Comparison of ENCODE assay signal across 15 mouse cellular contexts in genomic region chr9:61622933-61623332, GRCm38 (mm10).
DNase-seq lines count a peak whose midpoint lies in the region; ATAC-seq lines count a peak whose summit lies in the region.
"Had no signal": no experiment of that assay in that cellular context is flagged by ENCODE, and none has a peak within 500 bp of the region (broad histone marks: within the 10 kb centered on the region; RNA-seq: fewer than 3 reads in every experiment).

No protein-coding gene starts in this region.

- H3K27me3 ChIP-seq in forebrain, embryonic 16.5 days (replicated peaks; ENCODE audit: control insufficient read depth, insufficient read depth, low read length) = no peaks in the 10 kb centered on the region
- peaks cover 45% of the 10 kb centered on the region for H3K27me3 ChIP-seq in midbrain, embryonic 10.5 days (ENCODE audit: low read depth, poor library complexity, severe bottlenecking)
- H3K27me3 ChIP-seq in neural tube, embryonic 14.5 days (ENCODE audit: control insufficient read depth, insufficient read depth, low read length) = no peaks in the 10 kb centered on the region

- no peaks in the 10 kb centered on the region for H3K36me3 ChIP-seq in forebrain, embryonic 16.5 days (ENCODE audit: control insufficient read depth, insufficient read depth)
- no peaks in the 10 kb centered on the region for H3K36me3 ChIP-seq in midbrain, embryonic 10.5 days
- H3K36me3 ChIP-seq in neural tube, embryonic 14.5 days (ENCODE audit: control insufficient read depth, insufficient read depth, low read length) = no peaks in the 10 kb centered on the region
- H3K36me3 ChIP-seq: limb, embryonic 10.5 days had no signal

- WGBS in forebrain, embryonic 16.5 days = 4% methylated on average over 7 of the region's 7 CpGs
- 23% methylated on average over 7 of the region's 7 CpGs for WGBS in midbrain, embryonic 10.5 days
- 16% methylated on average over 7 of the region's 7 CpGs for WGBS in neural tube, embryonic 14.5 days

- H3K4me2 ChIP-seq in forebrain, embryonic 16.5 days (ENCODE audit: low read length) = no peak overlapping the region
- no peak overlapping the region for H3K4me2 ChIP-seq in neural tube, embryonic 14.5 days (ENCODE audit: low read depth, low read length)

- H3K4me3 ChIP-seq in forebrain, embryonic 16.5 days (replicated peaks; ENCODE audit: low read length) = no peak overlapping the region
- no peak overlapping the region for H3K4me3 ChIP-seq in midbrain, embryonic 10.5 days
- H3K4me3 ChIP-seq in neural tube, embryonic 14.5 days (ENCODE audit: low read depth, low read length) = no peak overlapping the region
- H3K4me3 ChIP-seq: limb, embryonic 10.5 days had no signal

- no peak overlapping the region for H3K27ac ChIP-seq in forebrain, embryonic 16.5 days (ENCODE audit: low read length)
- H3K27ac ChIP-seq in midbrain, embryonic 10.5 days (replicated peaks) = 0 out of 2 replicates have a peak overlapping the region, but pooled peaks have one; percentile 15
- H3K27ac ChIP-seq in neural tube, embryonic 14.5 days (ENCODE audit: low read depth, low read length) = no peak overlapping the region
- H3K27ac ChIP-seq: limb, embryonic 10.5 days; liver, embryonic 14.5 days had no signal

- ATAC-seq in forebrain, embryonic 16.5 days = peak; percentile 87
- peak; percentile 74; the same call in 1 of the 2 replicates for ATAC-seq in neural tube, embryonic 14.5 days (ENCODE audit: low read depth)

- H3K9ac ChIP-seq in forebrain, embryonic 16.5 days (replicated peaks; ENCODE audit: low read depth, low read length) = no peak overlapping the region
- no peak overlapping the region for H3K9ac ChIP-seq in neural tube, embryonic 14.5 days (replicated peaks; ENCODE audit: low read depth, low read length)
- H3K9ac ChIP-seq: liver, embryonic 14.5 days had no signal

- H3K9me3 ChIP-seq in forebrain, embryonic 16.5 days (ENCODE audit: control insufficient read depth, low read length) = no peaks in the 10 kb centered on the region
- no peaks in the 10 kb centered on the region for H3K9me3 ChIP-seq in midbrain, embryonic 10.5 days (replicated peaks)
- no peaks in the 10 kb centered on the region for H3K9me3 ChIP-seq in neural tube, embryonic 14.5 days (ENCODE audit: control insufficient read depth, low read length)
- H3K9me3 ChIP-seq: limb, embryonic 10.5 days had no signal

- peaks cover 48% of the 10 kb centered on the region for H3K4me1 ChIP-seq in forebrain, embryonic 16.5 days (replicated peaks; ENCODE audit: control insufficient read depth, insufficient read depth, low read length)
- peaks cover 66% of the 10 kb centered on the region for H3K4me1 ChIP-seq in midbrain, embryonic 10.5 days
- peaks cover 10% of the 10 kb centered on the region for H3K4me1 ChIP-seq in neural tube, embryonic 14.5 days (ENCODE audit: control insufficient read depth, insufficient read depth, low read length)

- DNase-seq in frontal cortex, postnatal 10 days (ENCODE audit: low spot score in 2 of 2) = peak; percentile 27 to 33
- no peak for DNase-seq in frontal cortex, adult 2 months (ENCODE audit: extremely low spot score in 1 of 2, low spot score in 1 of 2)
- peak; percentile 27 for DNase-seq in midbrain, embryonic 10.5 days (ENCODE audit: low spot score)
- no peak for DNase-seq in urinary bladder, postnatal 10 days (ENCODE audit: low spot score)
- DNase-seq in urinary bladder, postnatal 36 days (ENCODE audit: low spot score in 2 of 2) = no peak
- DNase-seq in spleen, postnatal 36 days (ENCODE audit: low spot score in 2 of 2) = no peak
- DNase-seq: adrenal gland, postnatal 14 days; heart, postnatal 36 days; kidney, adult 18-20 months; kidney, postnatal 25 days; thymus, postnatal 4 days had no signal

Comparison
In these comparisons a context has a peak if more than half of its experiments do, and no peak if none do; other contexts are left out.
1. DNase-seq: peak in frontal cortex, postnatal 10 days (2 of 2) and midbrain, embryonic 10.5 days (single experiment); none in frontal cortex, adult 2 months (0 of 2), urinary bladder, postnatal 10 days (single experiment), urinary bladder, postnatal 36 days (0 of 2) and spleen, postnatal 36 days (0 of 2).